Mouse (Mus musculus) 3T3-L1 (cell line): Measurements from ENCODE around the gene Ctnna2.

Source experiments
- DNase-seq: peaks from one replicate; pipeline ENCODE4 v3.0.0-alpha.2; 2015; ENCODE audit warnings: low read depth, low spot score

Ctnna2 gene

GRCm38 (mm10) chr6:76964998-76965432 is 1014.5 kb downstream of the Ctnna2 start:
- DNase-seq = peak; percentile 42

GRCm38 (mm10) chr6:76908086-76908485 is 1071.4 kb downstream of the Ctnna2 start:
- no peak for DNase-seq

- no peak for DNase-seq
Measured at GRCm38 (mm10) chr6:76897156-76897555, 1082.3 kb downstream of the Ctnna2 start.
